Mouse (Mus musculus): Measurements from ENCODE around the gene Dna2. TPM values are rescaled to one million over a fixed set of nuclear protein-coding genes. Genes with fewer than 3 reads are reported as not detected.

Gene Dna2
- polyA plus RNA-seq, 1 experiment from 2014 or later, result 15.1 TPM

GRCm38 (mm10) chr10:63000584-63000983 is 53.8 kb downstream of the Dna2 start:
- WGBS, result 71% methylated on average over 9 of the region's 9 CpGs
- no peak overlapping the region for H3K4me3 ChIP-seq (replicated peaks; ENCODE audit: low read length)
- H3K4me1 ChIP-seq (ENCODE audit: control insufficient read depth, insufficient read depth, low read length), result no peaks in the 10 kb centered on the region
- H3K27ac ChIP-seq (ENCODE audit: low read length), result no peak overlapping the region
- peaks cover 21% of the 10 kb centered on the region for H3K36me3 ChIP-seq (ENCODE audit: control insufficient read depth, insufficient read depth, low read length)
- no peak overlapping the region for H3K4me2 ChIP-seq (ENCODE audit: low read depth, low read length)
- H3K27me3 ChIP-seq (ENCODE audit: control insufficient read depth, insufficient read depth, low read length), result no peaks in the 10 kb centered on the region
- H3K9me3 ChIP-seq (replicated peaks; ENCODE audit: control insufficient read depth, low read length), result no peaks in the 10 kb centered on the region
- ATAC-seq (ENCODE audit: insufficient read depth, low FRiP score), result no peak
- H3K9ac ChIP-seq (ENCODE audit: low read length), result no peak overlapping the region

GRCm38 (mm10) chr10:63003252-63003651 is 56.4 kb downstream of the Dna2 start:
- Histone ChIP-seq H3K9ac (ENCODE audit: low read length) (no peak overlapping the region), H3K9me3 (replicated peaks; ENCODE audit: control insufficient read depth, low read length) (no peaks in the 10 kb centered on the region), H3K4me1 (ENCODE audit: control insufficient read depth, insufficient read depth, low read length) (no peaks in the 10 kb centered on the region), H3K4me2 (ENCODE audit: low read depth, low read length) (no peak overlapping the region), H3K27ac (ENCODE audit: low read length) (no peak overlapping the region), H3K27me3 (ENCODE audit: control insufficient read depth, insufficient read depth, low read length) (no peaks in the 10 kb centered on the region), H3K36me3 (ENCODE audit: control insufficient read depth, insufficient read depth, low read length) (peaks cover 31% of the 10 kb centered on the region), H3K4me3 (replicated peaks; ENCODE audit: low read length) (no peak overlapping the region)
- no peak for ATAC-seq (ENCODE audit: insufficient read depth, low FRiP score)
- 75% methylated on average over 9 of the region's 9 CpGs for WGBS

- WGBS, result 88% methylated on average over 9 of the region's 9 CpGs
- no peak overlapping the region for H3K4me3 ChIP-seq (replicated peaks; ENCODE audit: low read length)
- no peaks in the 10 kb centered on the region for H3K9me3 ChIP-seq (replicated peaks; ENCODE audit: control insufficient read depth, low read length)
- no peaks in the 10 kb centered on the region for H3K27me3 ChIP-seq (ENCODE audit: control insufficient read depth, insufficient read depth, low read length)
- H3K9ac ChIP-seq (ENCODE audit: low read length), result no peak overlapping the region
- no peak for ATAC-seq (ENCODE audit: insufficient read depth, low FRiP score)
- H3K4me2 ChIP-seq (ENCODE audit: low read depth, low read length), result no peak overlapping the region
- no peak overlapping the region for H3K27ac ChIP-seq (ENCODE audit: low read length)
- H3K36me3 ChIP-seq (ENCODE audit: control insufficient read depth, insufficient read depth, low read length), result peaks cover 33% of the 10 kb centered on the region
- H3K4me1 ChIP-seq (ENCODE audit: control insufficient read depth, insufficient read depth, low read length), result no peaks in the 10 kb centered on the region
Observed at GRCm38 (mm10) chr10:63004556-63004955, 57.7 kb downstream of the Dna2 start.

- H3K27me3 ChIP-seq (ENCODE audit: control insufficient read depth, insufficient read depth, low read length), result no peaks in the 10 kb centered on the region
- no peak for ATAC-seq (ENCODE audit: insufficient read depth, low FRiP score)
- WGBS, result 45% methylated on average over 3 of the region's 3 CpGs
- peaks cover 35% of the 10 kb centered on the region for H3K36me3 ChIP-seq (ENCODE audit: control insufficient read depth, insufficient read depth, low read length)
- no peak overlapping the region for H3K9ac ChIP-seq (ENCODE audit: low read length)
- H3K27ac ChIP-seq (ENCODE audit: low read length), result no peak overlapping the region
- H3K9me3 ChIP-seq (replicated peaks; ENCODE audit: control insufficient read depth, low read length), result no peaks in the 10 kb centered on the region
- no peak overlapping the region for H3K4me2 ChIP-seq (ENCODE audit: low read depth, low read length)
- no peaks in the 10 kb centered on the region for H3K4me1 ChIP-seq (ENCODE audit: control insufficient read depth, insufficient read depth, low read length)
- H3K4me3 ChIP-seq (replicated peaks; ENCODE audit: low read length), result no peak overlapping the region
Observed at GRCm38 (mm10) chr10:63008193-63008592, 61.4 kb downstream of the Dna2 start.

GRCm38 (mm10) chr10:63010268-63010667 is 63.4 kb downstream of the Dna2 start:
- 67% methylated on average over 4 of the region's 4 CpGs for WGBS

GRCm38 (mm10) chr10:63011556-63011955 is 64.7 kb downstream of the Dna2 start:
- Histone ChIP-seq H3K27me3 (ENCODE audit: control insufficient read depth, insufficient read depth, low read length) (no peaks in the 10 kb centered on the region), H3K27ac (ENCODE audit: low read length) (no peak overlapping the region), H3K9me3 (replicated peaks; ENCODE audit: control insufficient read depth, low read length) (no peaks in the 10 kb centered on the region), H3K4me3 (replicated peaks; ENCODE audit: low read length) (no peak overlapping the region), H3K4me1 (ENCODE audit: control insufficient read depth, insufficient read depth, low read length) (no peaks in the 10 kb centered on the region), H3K36me3 (ENCODE audit: control insufficient read depth, insufficient read depth, low read length) (peaks cover 25% of the 10 kb centered on the region), H3K4me2 (ENCODE audit: low read depth, low read length) (no peak overlapping the region), H3K9ac (ENCODE audit: low read length) (no peak overlapping the region)
- no peak for ATAC-seq (ENCODE audit: insufficient read depth, low FRiP score)
- WGBS, result 86% methylated on average over 6 of the region's 6 CpGs

More at GRCm38 (mm10) chr10:63010268-63010667, 63.4 kb downstream of the Dna2 start:
- H3K9me3 ChIP-seq (replicated peaks; ENCODE audit: control insufficient read depth, low read length), result no peaks in the 10 kb centered on the region
- no peaks in the 10 kb centered on the region for H3K4me1 ChIP-seq (ENCODE audit: control insufficient read depth, insufficient read depth, low read length)
- no peak overlapping the region for H3K9ac ChIP-seq (ENCODE audit: low read length)
- H3K36me3 ChIP-seq (ENCODE audit: control insufficient read depth, insufficient read depth, low read length), result peaks cover 25% of the 10 kb centered on the region
- no peak overlapping the region for H3K4me3 ChIP-seq (replicated peaks; ENCODE audit: low read length)
- no peaks in the 10 kb centered on the region for H3K27me3 ChIP-seq (ENCODE audit: control insufficient read depth, insufficient read depth, low read length)
- no peak overlapping the region for H3K27ac ChIP-seq (ENCODE audit: low read length)
- no peak overlapping the region for H3K4me2 ChIP-seq (ENCODE audit: low read depth, low read length)
- ATAC-seq (ENCODE audit: insufficient read depth, low FRiP score), result peak; percentile 53; the same call in 1 of the 2 replicates

- WGBS, result 78% methylated on average over 3 of the region's 3 CpGs
- Histone ChIP-seq H3K9ac (ENCODE audit: low read length) (no peak overlapping the region), H3K4me1 (ENCODE audit: control insufficient read depth, insufficient read depth, low read length) (no peaks in the 10 kb centered on the region)
Observed at GRCm38 (mm10) chr10:63013476-63013875, 66.7 kb downstream of the Dna2 start.

GRCm38 (mm10) chr10:63014168-63014567 is 67.3 kb downstream of the Dna2 start:
- 86% methylated on average over 9 of the region's 9 CpGs for WGBS
- H3K4me2 ChIP-seq (ENCODE audit: low read depth, low read length), result no peak overlapping the region
- H3K4me1 ChIP-seq (ENCODE audit: control insufficient read depth, insufficient read depth, low read length), result no peaks in the 10 kb centered on the region
- H3K9ac ChIP-seq (ENCODE audit: low read length), result no peak overlapping the region
- H3K27me3 ChIP-seq (ENCODE audit: control insufficient read depth, insufficient read depth, low read length), result no peaks in the 10 kb centered on the region
- no peaks in the 10 kb centered on the region for H3K9me3 ChIP-seq (replicated peaks; ENCODE audit: control insufficient read depth, low read length)
- no peak overlapping the region for H3K4me3 ChIP-seq (replicated peaks; ENCODE audit: low read length)
- ATAC-seq (ENCODE audit: insufficient read depth, low FRiP score), result no peak
- H3K27ac ChIP-seq (ENCODE audit: low read length), result no peak overlapping the region
- H3K36me3 ChIP-seq (ENCODE audit: control insufficient read depth, insufficient read depth, low read length), result peaks cover 17% of the 10 kb centered on the region

More at GRCm38 (mm10) chr10:63013476-63013875, 66.7 kb downstream of the Dna2 start:
- no peaks in the 10 kb centered on the region for H3K27me3 ChIP-seq (ENCODE audit: control insufficient read depth, insufficient read depth, low read length)
- H3K36me3 ChIP-seq (ENCODE audit: control insufficient read depth, insufficient read depth, low read length), result peaks cover 17% of the 10 kb centered on the region
- no peak overlapping the region for H3K4me2 ChIP-seq (ENCODE audit: low read depth, low read length)
- no peak for ATAC-seq (ENCODE audit: insufficient read depth, low FRiP score)
- H3K27ac ChIP-seq (ENCODE audit: low read length), result no peak overlapping the region
- H3K4me3 ChIP-seq (replicated peaks; ENCODE audit: low read length), result no peak overlapping the region
- no peaks in the 10 kb centered on the region for H3K9me3 ChIP-seq (replicated peaks; ENCODE audit: control insufficient read depth, low read length)

GRCm38 (mm10) chr10:63019304-63019703 is 72.5 kb downstream of the Dna2 start:
- Histone ChIP-seq H3K27me3 (ENCODE audit: control insufficient read depth, insufficient read depth, low read length) (no peaks in the 10 kb centered on the region), H3K36me3 (ENCODE audit: control insufficient read depth, insufficient read depth, low read length) (peaks cover 10% of the 10 kb centered on the region), H3K4me1 (ENCODE audit: control insufficient read depth, insufficient read depth, low read length) (peaks cover 11% of the 10 kb centered on the region), H3K4me2 (ENCODE audit: low read depth, low read length) (no peak overlapping the region), H3K9me3 (replicated peaks; ENCODE audit: control insufficient read depth, low read length) (no peaks in the 10 kb centered on the region), H3K4me3 (replicated peaks; ENCODE audit: low read length) (no peak overlapping the region), H3K27ac (ENCODE audit: low read length) (no peak overlapping the region), H3K9ac (ENCODE audit: low read length) (no peak overlapping the region)
- WGBS, result 85% methylated on average over 6 of the region's 6 CpGs
- ATAC-seq (ENCODE audit: insufficient read depth, low FRiP score), result no peak

GRCm38 (mm10) chr10:63021702-63022101 is 74.9 kb downstream of the Dna2 start:
- 38% methylated on average over 4 of the region's 4 CpGs for WGBS
- Histone ChIP-seq H3K9ac (ENCODE audit: low read length) (peak overlapping the region; percentile 99), H3K27ac (ENCODE audit: low read length) (no peak overlapping the region), H3K4me1 (ENCODE audit: control insufficient read depth, insufficient read depth, low read length) (peaks cover 20% of the 10 kb centered on the region), H3K36me3 (ENCODE audit: control insufficient read depth, insufficient read depth, low read length) (peaks cover 4% of the 10 kb centered on the region; the same call in 1 of the 2 replicates), H3K4me3 (replicated peaks; ENCODE audit: low read length) (peak overlapping the region; percentile 96), H3K9me3 (replicated peaks; ENCODE audit: control insufficient read depth, low read length) (no peaks in the 10 kb centered on the region), H3K4me2 (ENCODE audit: low read depth, low read length) (peak overlapping the region; percentile 71), H3K27me3 (ENCODE audit: control insufficient read depth, insufficient read depth, low read length) (no peaks in the 10 kb centered on the region)
- no peak for ATAC-seq (ENCODE audit: insufficient read depth, low FRiP score)

All from stomach, embryonic 16.5 days (tissue).